Mouse (Mus musculus) cortical plate, adult 2 months (tissue): ENCODE results near the gene Ldlrad3.

Experiments
- CTCF ChIP-seq: fragments of 200-500 bp; IDR thresholded peaks from 2 replicates; pipeline ENCODE4 v1.5.1; 2011; ENCODE audit warnings: mild to moderate bottlenecking, control low read depth, low read length; ENCODE audit not compliant: insufficient read depth; ENCODE audit errors: extremely low read depth
- POLR2A ChIP-seq: fragments of 200-500 bp; IDR thresholded peaks from 2 replicates; pipeline ENCODE4 v1.6.1; 2011; ENCODE audit warnings: mild to moderate bottlenecking, low read length, control low read depth; ENCODE audit not compliant: insufficient read depth; ENCODE audit errors: extremely low read depth

- TF ChIP-seq CTCF: no peak
- no peak for TF ChIP-seq POLR2A
These were observed 136.2 kb downstream of the Ldlrad3 start for GRCm38 (mm10) chr2:102049866-102050550.
